Mouse (Mus musculus) ovary, adult 18-20 months (tissue): ENCODE results near the gene 2210016L21Rik.

Experiments used
- DNase-seq: peaks from one replicate; pipeline ENCODE4 v3.0.0; 2022; ENCODE audit warnings: low spot score, mixed read lengths

Gene 2210016L21Rik

DNA sequence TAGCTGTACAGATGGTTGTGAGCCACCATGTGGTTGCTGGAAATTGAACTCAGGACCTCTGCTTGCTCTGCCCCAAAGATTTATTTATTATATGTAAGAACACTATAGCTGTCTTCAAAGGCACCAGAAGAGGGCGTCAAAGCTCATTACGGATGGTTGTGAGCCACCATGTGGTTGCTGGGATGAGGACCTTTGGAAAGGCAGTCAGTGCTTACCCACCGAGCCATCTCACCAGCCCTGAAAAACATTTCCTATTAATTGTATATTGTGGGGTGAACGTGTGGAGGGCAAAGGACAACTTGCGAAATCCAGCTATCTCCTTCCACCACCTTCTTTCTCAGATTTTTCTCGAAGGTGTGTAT is 36.9 kb downstream of the 2210016L21Rik start:
- DNase-seq = no peak

DNA sequence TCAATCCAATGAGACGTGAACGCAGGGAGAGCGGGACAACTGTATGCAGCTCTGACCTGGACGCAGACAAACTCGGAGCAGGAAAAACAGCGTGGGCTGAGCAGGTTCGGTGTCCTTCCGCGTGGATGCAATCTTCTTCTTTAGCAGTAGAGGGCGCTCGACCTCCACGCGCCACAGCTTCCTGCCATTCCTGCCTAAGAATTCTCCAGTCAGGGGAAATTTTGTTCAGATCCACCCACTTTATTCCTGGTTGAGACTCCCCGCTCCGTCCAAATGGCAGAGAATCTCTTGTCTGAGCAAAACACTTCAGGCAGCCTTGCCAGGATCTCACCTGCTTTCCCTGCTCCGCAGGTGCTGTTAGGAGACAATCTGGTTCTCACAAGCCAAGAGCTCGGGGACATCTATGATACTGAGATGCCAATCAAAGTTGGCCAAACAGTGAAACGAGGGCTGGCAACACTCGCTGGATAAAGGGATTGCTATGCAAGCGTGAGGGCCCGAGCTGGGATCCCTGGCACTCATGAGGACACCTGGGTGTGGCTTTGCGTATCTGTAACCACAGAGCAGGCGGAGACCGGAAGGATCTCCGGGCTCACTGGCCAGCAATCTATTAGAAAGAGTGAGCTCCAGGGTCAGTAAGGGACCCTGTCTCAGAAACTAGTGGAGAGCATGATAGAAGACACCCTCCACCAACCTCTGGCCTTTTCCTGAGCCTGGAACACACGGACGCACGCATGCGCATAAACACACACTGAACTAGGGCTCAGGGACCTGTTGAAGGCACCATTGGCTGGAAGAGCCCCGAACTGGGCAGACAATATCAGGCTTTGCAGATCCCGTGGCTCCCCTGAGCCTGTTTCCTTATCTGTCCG is 37.5 kb downstream of the 2210016L21Rik start:
- DNase-seq = peak; percentile 44

DNA sequence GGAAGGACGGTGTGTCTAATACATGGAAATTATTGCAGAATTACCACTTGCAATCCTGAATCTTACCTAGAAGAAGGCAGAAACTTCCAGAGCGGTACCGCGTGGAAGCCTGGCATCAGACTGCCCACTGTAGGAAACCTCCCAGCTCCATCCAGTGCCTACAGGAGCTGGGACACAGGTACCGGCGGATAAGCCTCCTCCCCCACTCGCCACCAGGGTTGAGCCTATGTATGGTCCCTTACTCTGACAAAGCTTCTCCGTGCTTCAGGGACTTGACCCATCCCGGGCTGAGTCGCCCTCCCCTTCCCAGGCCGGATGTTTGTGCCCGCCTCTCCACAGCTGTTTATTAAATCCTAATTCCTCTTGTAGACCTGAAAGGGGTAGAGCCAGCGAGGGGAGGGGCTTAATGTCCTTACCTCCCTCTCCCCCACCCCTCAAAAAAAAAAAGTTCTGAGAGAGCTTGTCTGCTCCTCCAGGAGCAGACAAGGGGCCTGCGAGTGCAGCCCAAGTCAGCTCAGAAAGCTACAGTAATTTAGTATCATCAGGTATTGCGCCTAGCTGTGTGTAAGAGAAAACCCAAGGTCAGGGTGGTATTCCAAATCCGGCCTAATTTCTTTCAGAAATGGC is 38.3 kb downstream of the 2210016L21Rik start:
- no peak for DNase-seq

DNA sequence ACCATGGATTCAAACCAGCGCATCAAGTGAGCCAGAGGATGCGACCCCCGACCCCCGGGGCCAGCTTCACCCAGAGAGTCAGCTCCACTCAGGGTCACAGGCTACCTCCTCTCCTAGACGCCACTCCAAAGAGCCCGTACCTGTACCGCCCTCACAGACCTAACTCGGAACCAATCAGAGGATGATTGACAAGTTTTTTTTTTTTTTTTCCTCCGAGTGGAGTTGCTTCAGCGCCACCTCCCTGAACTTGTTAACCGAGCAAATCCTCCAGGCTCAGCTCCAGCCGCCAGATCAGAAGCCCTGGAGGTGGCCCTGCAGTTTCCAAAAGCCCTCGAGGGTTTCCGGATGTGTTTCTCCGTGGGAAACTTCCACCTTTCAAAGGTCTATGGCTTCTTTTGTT is 40.0 kb downstream of the 2210016L21Rik start:
- DNase-seq = no peak

DNA sequence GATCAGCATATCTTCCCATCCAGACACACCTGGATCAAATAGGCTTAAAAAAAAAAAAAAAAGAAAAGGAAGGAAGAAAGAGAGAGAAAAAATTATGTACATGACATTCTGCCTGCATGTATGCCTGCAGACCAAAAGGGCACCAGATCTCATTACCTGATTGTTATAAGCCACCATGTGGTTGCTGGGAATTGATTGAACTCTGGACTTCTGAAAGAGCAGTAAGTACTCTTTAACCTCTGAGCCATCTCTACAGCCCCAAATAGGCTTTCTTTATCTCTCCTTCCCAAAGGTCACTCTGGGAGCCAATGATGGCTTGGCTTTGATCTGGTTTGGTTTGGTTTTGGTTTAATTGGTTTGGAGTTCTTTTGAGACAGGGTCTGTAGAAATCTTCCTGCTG is 43.1 kb downstream of the 2210016L21Rik start:
- DNase-seq = no peak

DNA sequence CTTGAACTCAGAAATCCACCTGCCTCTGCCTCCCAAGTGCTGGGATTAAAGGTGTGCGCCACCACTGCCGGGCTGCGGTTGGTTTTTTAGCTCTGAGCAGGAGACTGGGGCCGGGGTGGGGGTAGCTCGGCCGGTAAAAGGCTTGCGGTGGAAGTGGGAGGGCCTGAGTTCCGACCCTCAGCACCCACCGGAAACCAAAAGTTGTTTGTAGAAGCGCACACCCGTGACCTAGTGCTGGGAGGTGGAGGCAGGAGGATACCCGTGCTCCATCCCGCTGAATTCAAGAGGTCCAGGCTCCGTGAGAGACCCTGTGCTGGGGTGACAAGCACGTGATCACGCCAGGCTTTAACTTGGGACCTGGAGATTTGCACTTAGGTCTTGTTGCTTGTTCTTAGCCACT is 54.5 kb downstream of the 2210016L21Rik start:
- no peak for DNase-seq

DNA sequence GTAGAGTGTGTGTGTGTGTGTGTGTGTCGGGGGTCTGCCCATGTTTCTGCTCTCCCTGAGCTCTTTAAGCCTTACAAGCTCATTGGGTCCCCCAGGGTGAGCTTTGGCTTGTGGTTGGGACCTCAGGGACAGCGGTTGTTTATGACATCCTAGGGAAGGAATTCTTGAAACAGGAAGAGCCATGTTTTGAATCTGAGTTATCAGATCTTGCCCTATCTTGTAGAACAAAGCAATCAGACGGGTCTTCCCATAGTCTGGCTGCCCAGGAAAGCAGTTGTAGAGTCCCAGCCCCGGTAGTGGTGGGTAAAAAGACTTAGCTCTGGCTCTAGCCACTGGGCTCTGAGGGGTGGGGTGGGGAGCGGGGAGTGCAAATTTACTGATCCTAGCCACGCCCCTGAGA is 55.4 kb downstream of the 2210016L21Rik start:
- no peak for DNase-seq
